Mouse (Mus musculus): Measurements from ENCODE around the gene Sqstm1. TPM values are rescaled to one million over a fixed set of nuclear protein-coding genes. Genes with fewer than 3 reads are reported as not detected.

Gene Sqstm1
- polyA plus RNA-seq, 1 experiment, result 113 TPM

GRCm38 (mm10) chr11:50205434-50205833, 5.2 kb downstream of the Sqstm1 start:
- Histone ChIP-seq H3K36me3 (ENCODE audit: control insufficient read depth, insufficient read depth, low read length) (peaks cover 62% of the 10 kb centered on the region), H3K4me3 (ENCODE audit: extremely low read depth, insufficient read depth, insufficient read length) (no peak overlapping the region), H3K27me3 (ENCODE audit: control insufficient read depth, insufficient read depth, low read length) (no peaks in the 10 kb centered on the region), H3K27ac (ENCODE audit: insufficient read depth, low read length) (no peak overlapping the region), H3K4me1 (ENCODE audit: control insufficient read depth, insufficient read depth, insufficient read length) (no peaks in the 10 kb centered on the region; the same call in 1 of the 2 replicates)
- WGBS, result 96% methylated on average over 3 of the region's 3 CpGs
- no peak for DNase-seq (ENCODE audit: low read depth in 1 of 2, low spot score in 2 of 2)
- TF ChIP-seq POLR2A (IDR thresholded peaks at IDR 0.05; ENCODE audit: low read depth, low read length) (no peak), CTCF (IDR thresholded peaks at IDR 0.05; ENCODE audit: extremely low read depth, insufficient read depth, insufficient read length, insufficient replicate concordance) (no peak)

GRCm38 (mm10) chr11:50203302-50203827, 7.3 kb downstream of the Sqstm1 start:
- Histone ChIP-seq H3K27ac (ENCODE audit: insufficient read depth, low read length) (no peak overlapping the region), H3K27me3 (ENCODE audit: control insufficient read depth, insufficient read depth, low read length) (no peaks in the 10 kb centered on the region), H3K4me1 (ENCODE audit: control insufficient read depth, insufficient read depth, insufficient read length) (no peaks in the 10 kb centered on the region), H3K4me3 (ENCODE audit: extremely low read depth, insufficient read depth, insufficient read length) (no peak overlapping the region), H3K36me3 (ENCODE audit: control insufficient read depth, insufficient read depth, low read length) (peaks cover 71% of the 10 kb centered on the region)
- WGBS, result 93% methylated on average over 9 of the region's 9 CpGs
- no peak for DNase-seq (ENCODE audit: low read depth in 1 of 2, low spot score in 2 of 2)
- no peak for TF ChIP-seq POLR2A (IDR thresholded peaks at IDR 0.05; ENCODE audit: low read depth, low read length)

GRCm38 (mm10) chr11:50201590-50201989, 9.0 kb downstream of the Sqstm1 start:
- TF ChIP-seq POLR2A (IDR thresholded peaks at IDR 0.05; ENCODE audit: low read depth, low read length) (no peak), CTCF (IDR thresholded peaks at IDR 0.05; ENCODE audit: extremely low read depth, insufficient read depth, insufficient read length, insufficient replicate concordance) (no peak)
- Histone ChIP-seq H3K4me1 (ENCODE audit: control insufficient read depth, insufficient read depth, insufficient read length) (no peaks in the 10 kb centered on the region), H3K4me3 (ENCODE audit: extremely low read depth, insufficient read depth, insufficient read length) (no peak overlapping the region), H3K27ac (ENCODE audit: insufficient read depth, low read length) (no peak overlapping the region), H3K27me3 (ENCODE audit: control insufficient read depth, insufficient read depth, low read length) (no peaks in the 10 kb centered on the region), H3K36me3 (ENCODE audit: control insufficient read depth, insufficient read depth, low read length) (peaks cover 61% of the 10 kb centered on the region)
- 93% methylated on average over 3 of the region's 3 CpGs for WGBS
- DNase-seq (ENCODE audit: low read depth in 1 of 2, low spot score in 2 of 2), result no peak

GRCm38 (mm10) chr11:50200613-50201012, 10.0 kb downstream of the Sqstm1 start:
- whole genome bisulfite sequencing, result 75% methylated on average over 8 of the region's 8 CpGs
- Histone ChIP-seq H3K4me3 (ENCODE audit: extremely low read depth, insufficient read depth, insufficient read length) (no peak overlapping the region), H3K27ac (ENCODE audit: insufficient read depth, low read length) (no peak overlapping the region), H3K27me3 (ENCODE audit: control insufficient read depth, insufficient read depth, low read length) (no peaks in the 10 kb centered on the region), H3K36me3 (ENCODE audit: control insufficient read depth, insufficient read depth, low read length) (peaks cover 51% of the 10 kb centered on the region), H3K4me1 (ENCODE audit: control insufficient read depth, insufficient read depth, insufficient read length) (no peaks in the 10 kb centered on the region)
- TF ChIP-seq POLR2A (IDR thresholded peaks at IDR 0.05; ENCODE audit: low read depth, low read length) (no peak), CTCF (IDR thresholded peaks at IDR 0.05; ENCODE audit: extremely low read depth, insufficient read depth, insufficient read length, insufficient replicate concordance) (no peak)
- no peak for DNase-seq (ENCODE audit: low read depth in 1 of 2, low spot score in 2 of 2)

- Histone ChIP-seq H3K4me3 (ENCODE audit: extremely low read depth, insufficient read depth, insufficient read length) (no peak overlapping the region), H3K27ac (ENCODE audit: insufficient read depth, low read length) (no peak overlapping the region), H3K27me3 (ENCODE audit: control insufficient read depth, insufficient read depth, low read length) (no peaks in the 10 kb centered on the region), H3K36me3 (ENCODE audit: control insufficient read depth, insufficient read depth, low read length) (peaks cover 37% of the 10 kb centered on the region), H3K4me1 (ENCODE audit: control insufficient read depth, insufficient read depth, insufficient read length) (no peaks in the 10 kb centered on the region)
- TF ChIP-seq POLR2A (IDR thresholded peaks at IDR 0.05; ENCODE audit: low read depth, low read length), result no peak
- TF ChIP-seq CTCF (IDR thresholded peaks at IDR 0.05; ENCODE audit: extremely low read depth, insufficient read depth, insufficient read length, insufficient replicate concordance), result no peak
- no peak for DNase-seq (ENCODE audit: low read depth in 1 of 2, low spot score in 2 of 2)
- 87% methylated on average over 2 of the region's 2 CpGs for WGBS
Observed at GRCm38 (mm10) chr11:50198916-50199315, 11.7 kb downstream of the Sqstm1 start.

GRCm38 (mm10) chr11:50198219-50198846, 12.3 kb downstream of the Sqstm1 start:
- TF ChIP-seq CTCF (IDR thresholded peaks at IDR 0.05; ENCODE audit: extremely low read depth, insufficient read depth, insufficient read length, insufficient replicate concordance), result no peak
- TF ChIP-seq POLR2A (IDR thresholded peaks at IDR 0.05; ENCODE audit: low read depth, low read length), result no peak
- WGBS, result 85% methylated on average over 4 of the region's 5 CpGs
- no peaks in the 10 kb centered on the region for H3K4me1 ChIP-seq (ENCODE audit: control insufficient read depth, insufficient read depth, insufficient read length)
- peaks cover 34% of the 10 kb centered on the region for H3K36me3 ChIP-seq (ENCODE audit: control insufficient read depth, insufficient read depth, low read length)
- DNase-seq (ENCODE audit: low read depth in 1 of 2, low spot score in 2 of 2), result no peak
- no peak overlapping the region for H3K27ac ChIP-seq (ENCODE audit: insufficient read depth, low read length)
- no peaks in the 10 kb centered on the region for H3K27me3 ChIP-seq (ENCODE audit: control insufficient read depth, insufficient read depth, low read length)
- H3K4me3 ChIP-seq (ENCODE audit: extremely low read depth, insufficient read depth, insufficient read length), result no peak overlapping the region

GRCm38 (mm10) chr11:50197500-50197899, 13.1 kb downstream of the Sqstm1 start:
- no peak for TF ChIP-seq CTCF (IDR thresholded peaks at IDR 0.05; ENCODE audit: extremely low read depth, insufficient read depth, insufficient read length, insufficient replicate concordance)
- TF ChIP-seq POLR2A (IDR thresholded peaks at IDR 0.05; ENCODE audit: low read depth, low read length), result no peak
- H3K4me3 ChIP-seq (ENCODE audit: extremely low read depth, insufficient read depth, insufficient read length), result no peak overlapping the region
- no peaks in the 10 kb centered on the region for H3K4me1 ChIP-seq (ENCODE audit: control insufficient read depth, insufficient read depth, insufficient read length)
- no peak overlapping the region for H3K27ac ChIP-seq (ENCODE audit: insufficient read depth, low read length)
- H3K36me3 ChIP-seq (ENCODE audit: control insufficient read depth, insufficient read depth, low read length), result peaks cover 29% of the 10 kb centered on the region
- 87% methylated on average over 4 of the region's 4 CpGs for WGBS
- H3K27me3 ChIP-seq (ENCODE audit: control insufficient read depth, insufficient read depth, low read length), result no peaks in the 10 kb centered on the region
- DNase-seq (ENCODE audit: low read depth in 1 of 2, low spot score in 2 of 2), result no peak

All from spleen, adult 2 months (tissue).